Mouse (Mus musculus): Measurements from ENCODE around the gene Arl14ep. TPM values are rescaled to one million over a fixed set of nuclear protein-coding genes. Genes with fewer than 3 reads are reported as not detected.

The Arl14ep gene
- total and polyA plus RNA-seq, 3 experiments = 55.2 to 76.0 (median 61.0) TPM

DNA sequence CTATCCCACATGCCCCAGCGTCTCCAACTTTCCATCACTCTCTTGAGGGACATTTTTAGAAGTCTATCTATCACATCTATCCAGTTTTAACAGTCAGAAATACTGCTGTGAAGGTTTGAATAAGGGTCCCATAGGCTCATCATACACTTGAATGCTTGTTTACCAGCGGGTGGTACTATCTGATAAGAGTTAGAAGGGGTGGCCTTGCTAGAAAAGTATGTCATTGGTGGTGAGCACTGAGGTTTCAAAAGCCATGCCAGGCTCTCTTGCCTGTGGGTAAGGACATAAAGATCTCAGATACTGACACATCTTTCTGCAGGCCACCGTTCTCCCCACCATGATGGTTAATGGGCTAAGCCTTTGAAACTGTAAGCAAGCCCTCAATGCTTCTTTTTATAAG is 10.7 kb downstream of the Arl14ep start:
- Histone ChIP-seq H3K4me1 (ENCODE audit: control insufficient read depth in 1 of 2, insufficient read depth in 2 of 2) (peaks cover 0 to 5% of the 10 kb centered on the region in 2 experiments; a peak in 1 of 4 replicates), H3K79me2 (replicated peaks; ENCODE audit: control insufficient read depth, extremely low read depth, insufficient read depth, poor library complexity, severe bottlenecking) (peaks cover 12% of the 10 kb centered on the region), H3K27ac (ENCODE audit: insufficient read depth, low read depth) (no peak overlapping the region), H3K9ac (ENCODE audit: insufficient read depth, low read depth) (no peak overlapping the region), H3K9me3 (replicated peaks; ENCODE audit: low read length) (no peaks in the 10 kb centered on the region), H3K36me3 (replicated peaks in 1 of 2; ENCODE audit: control insufficient read depth in 1 of 2, insufficient read depth in 1 of 2, low read length in 1 of 2) (peaks cover 45 to 75% of the 10 kb centered on the region in 2 experiments), H3K27me3 (replicated peaks) (no peaks in the 10 kb centered on the region), H3K4me3 (replicated peaks in 1 of 3; ENCODE audit: low read depth in 2 of 3, low read length in 2 of 3, poor library complexity in 1 of 3) (no peak overlapping the region), H3K4me2 (ENCODE audit: insufficient read depth, low read depth, poor library complexity, severe bottlenecking) (no peak overlapping the region)
- in situ Hi-C loops (cut with MboI; ENCODE audit: low pct_ligation_motif_present, low pct_unique_long_range_greater_than_20kb, low sequenced_read_pairs) (loop anchor here (25.0 kb wide), 1 partner anchor 601 kb away; no protein-coding TSS in a partner anchor), dilution Hi-C loops (cut with MboI; ENCODE audit: extremely low pct_ligation_motif_present, extremely low pct_unique_long_range_greater_than_20kb, low sequenced_read_pairs) (no loop called here)
- TF ChIP-seq ZC3H11A (IDR thresholded peaks at IDR 0.05; ENCODE audit: low read depth, low read length) = no peak
- TF ChIP-seq USF2 (conservative IDR thresholded peaks at IDR 0.05; ENCODE audit: low read depth, low read length) = no peak
- no peak for TF ChIP-seq POLR2A (IDR thresholded peaks at IDR 0.05; ENCODE audit: low read depth, low read length)
- TF ChIP-seq NRF1 (IDR thresholded peaks at IDR 0.05; ENCODE audit: low read depth, low read length) = no peak
- TF ChIP-seq MAFK (IDR thresholded peaks at IDR 0.05; ENCODE audit: insufficient replicate concordance, low read length) = no peak
- no peak for TF ChIP-seq PAX5 (IDR thresholded peaks at IDR 0.05; ENCODE audit: low read length)
- no peak for TF ChIP-seq CTCF (conservative IDR thresholded peaks at IDR 0.05 in 1 of 2, IDR thresholded peaks at IDR 0.05 in 1 of 2; ENCODE audit: low read depth in 2 of 2, low read length in 2 of 2)
- no peak for TF ChIP-seq MEF2A (IDR thresholded peaks at IDR 0.05; ENCODE audit: borderline replicate concordance, low read depth, low read length)
- TF ChIP-seq KAT2A (IDR thresholded peaks at IDR 0.05; ENCODE audit: insufficient replicate concordance, low read length) = no peak
- TF ChIP-seq TBP (conservative IDR thresholded peaks at IDR 0.05; ENCODE audit: low read depth, low read length) = no peak
- TF ChIP-seq ZMIZ1 (IDR thresholded peaks at IDR 0.05; ENCODE audit: low read depth, low read length) = no peak
- TF ChIP-seq RCOR1 (conservative IDR thresholded peaks at IDR 0.05; ENCODE audit: low read depth, low read length) = no peak
- TF ChIP-seq E2F4 (IDR thresholded peaks at IDR 0.05; ENCODE audit: insufficient replicate concordance, low read depth, low read length) = no peak
- TF ChIP-seq POLR2AphosphoS2 (IDR thresholded peaks at IDR 0.05; ENCODE audit: low read depth, low read length) = no peak
- TF ChIP-seq MAZ (IDR thresholded peaks at IDR 0.05; ENCODE audit: low read depth, low read length) = no peak
- no peak for TF ChIP-seq CHD1 (IDR thresholded peaks at IDR 0.05; ENCODE audit: low read depth, low read length)
- no peak for DNase-seq (ENCODE audit: extremely low read depth)

DNA sequence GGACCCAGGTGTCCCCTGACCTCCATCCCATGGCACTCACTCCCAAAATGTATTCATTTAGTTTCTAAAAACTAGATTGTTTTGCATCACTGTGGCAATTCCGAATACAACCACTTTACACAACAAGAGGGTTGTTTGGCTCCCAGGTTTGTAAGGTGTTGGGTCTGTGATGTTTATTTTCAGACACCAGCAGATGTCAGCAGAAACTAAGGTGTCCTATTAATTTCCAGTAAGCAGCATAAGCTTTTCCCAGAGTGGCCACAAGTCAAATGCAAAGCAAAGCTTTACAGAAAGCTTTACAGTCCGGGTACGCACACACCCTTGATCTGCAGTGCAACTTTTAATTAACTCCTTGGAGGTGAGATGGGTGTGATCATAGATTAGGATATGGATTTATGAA is 12.6 kb downstream of the Arl14ep start:
- dilution Hi-C loops (cut with MboI; ENCODE audit: extremely low pct_ligation_motif_present, extremely low pct_unique_long_range_greater_than_20kb, low sequenced_read_pairs) (no loop called here), in situ Hi-C loops (cut with MboI; ENCODE audit: low pct_ligation_motif_present, low pct_unique_long_range_greater_than_20kb, low sequenced_read_pairs) (loop anchor here (25.0 kb wide), 1 partner anchor 599 kb away; no protein-coding TSS in a partner anchor)
- Histone ChIP-seq H3K27me3 (replicated peaks) (no peaks in the 10 kb centered on the region), H3K4me3 (replicated peaks in 1 of 3; ENCODE audit: low read depth in 2 of 3, low read length in 2 of 3, poor library complexity in 1 of 3) (no peak overlapping the region), H3K79me2 (replicated peaks; ENCODE audit: control insufficient read depth, extremely low read depth, insufficient read depth, poor library complexity, severe bottlenecking) (peaks cover 3% of the 10 kb centered on the region), H3K27ac (ENCODE audit: insufficient read depth, low read depth) (no peak overlapping the region), H3K4me2 (ENCODE audit: insufficient read depth, low read depth, poor library complexity, severe bottlenecking) (no peak overlapping the region), H3K9ac (ENCODE audit: insufficient read depth, low read depth) (no peak overlapping the region), H3K36me3 (replicated peaks in 1 of 2; ENCODE audit: control insufficient read depth in 1 of 2, insufficient read depth in 1 of 2, low read length in 1 of 2) (peaks cover 30 to 62% of the 10 kb centered on the region in 2 experiments), H3K4me1 (ENCODE audit: control insufficient read depth in 1 of 2, insufficient read depth in 2 of 2) (no peaks in the 10 kb centered on the region), H3K9me3 (replicated peaks; ENCODE audit: low read length) (no peaks in the 10 kb centered on the region)
- no peak for TF ChIP-seq MEF2A (IDR thresholded peaks at IDR 0.05; ENCODE audit: borderline replicate concordance, low read depth, low read length)
- TF ChIP-seq SMC3 (IDR thresholded peaks at IDR 0.05; ENCODE audit: low read depth, low read length) = no peak
- TF ChIP-seq NRF1 (IDR thresholded peaks at IDR 0.05; ENCODE audit: low read depth, low read length) = no peak
- TF ChIP-seq TBP (conservative IDR thresholded peaks at IDR 0.05; ENCODE audit: low read depth, low read length) = no peak
- TF ChIP-seq USF1 (IDR thresholded peaks at IDR 0.05; ENCODE audit: low read depth, low read length) = no peak
- no peak for TF ChIP-seq PAX5 (IDR thresholded peaks at IDR 0.05; ENCODE audit: low read length)
- TF ChIP-seq ZMIZ1 (IDR thresholded peaks at IDR 0.05; ENCODE audit: low read depth, low read length) = no peak
- no peak for TF ChIP-seq TCF12 (IDR thresholded peaks at IDR 0.05; ENCODE audit: low read depth, low read length)
- TF ChIP-seq NELFE (IDR thresholded peaks at IDR 0.05; ENCODE audit: low read depth, low read length) = no peak
- no peak for TF ChIP-seq ETS1 (conservative IDR thresholded peaks at IDR 0.05; ENCODE audit: low read depth, low read length)
- no peak for TF ChIP-seq HCFC1 (IDR thresholded peaks at IDR 0.05; ENCODE audit: low read depth, low read length)
- DNase-seq (ENCODE audit: extremely low read depth) = no peak
